In genomic region chr1:63668852-63669160, GRCm38 (mm10) we compare ENCODE assay signal across 8 mouse cellular contexts. TPM values are rescaled to one million over a fixed set of nuclear protein-coding genes. Genes with fewer than 3 reads are reported as not detected.
A peak's percentile ranks its signal among the peaks of the same experiment; 100 is the strongest.
DNase-seq lines count a peak whose midpoint lies in the region; ATAC-seq and TF ChIP-seq lines count a peak whose summit lies in the region.

No protein-coding gene starts in this region.

- H3K27ac ChIP-seq in layer of hippocampus, adult 2 months = peak overlapping the region; percentile 55
- H3K27ac ChIP-seq in cortical plate, adult 2 months (ENCODE audit: insufficient read depth, low read length) = no peak overlapping the region
- H3K27ac ChIP-seq in hindbrain, embryonic 16.5 days (ENCODE audit: low read depth, low read length) = 0 out of 2 replicates have a peak overlapping the region, but pooled peaks have one; percentile 36

- WGBS in hindbrain, embryonic 16.5 days = 3% methylated on average over 3 of the region's 3 CpGs

- peak; percentile 33 to 66 for DNase-seq in layer of hippocampus, adult 2 months (ENCODE audit: low spot score in 2 of 2)
- DNase-seq in layer of hippocampus, adult 8-10 months (ENCODE audit: low spot score in 2 of 2) = no peak
- DNase-seq in MEL-GATA-1-ER (ENCODE audit: extremely low read depth, low read depth) = peak; percentile 58
- peak; percentile 48 for DNase-seq in naive thymus-derived CD4-positive, alpha-beta T cell, adult 2 months (ENCODE audit: low read depth)
- no peak for DNase-seq in adrenal gland, adult 2 months
- no peak for DNase-seq in T-cell, adult 2 months (ENCODE audit: low spot score)

- no peaks in the 10 kb centered on the region for H3K36me3 ChIP-seq in hindbrain, embryonic 16.5 days (ENCODE audit: control insufficient read depth, insufficient read depth, low read length)

- peak overlapping the region; percentile 40 for H3K4me2 ChIP-seq in hindbrain, embryonic 16.5 days (ENCODE audit: low read length)

- peak; percentile 83 for ATAC-seq in hindbrain, embryonic 16.5 days

- H3K9ac ChIP-seq in hindbrain, embryonic 16.5 days (ENCODE audit: low read depth, low read length) = peak overlapping the region; percentile 50; the same call in 1 of the 2 replicates

- TF ChIP-seq CTCF in layer of hippocampus, adult 2 months (conservative IDR thresholded peaks at IDR 0.05) = peak; percentile 73
- 0 out of 2 replicates have a peak, but pooled peaks have one; percentile 13 for TF ChIP-seq CTCF in cortical plate, adult 2 months (IDR thresholded peaks at IDR 0.05; ENCODE audit: extremely low read depth, insufficient read depth, low read length)

- TF ChIP-seq POLR2A in cortical plate, adult 2 months (IDR thresholded peaks at IDR 0.05; ENCODE audit: extremely low read depth, insufficient read depth, low read length) = no peak

- no peaks in the 10 kb centered on the region for H3K4me1 ChIP-seq in cortical plate, adult 2 months (ENCODE audit: control insufficient read depth, insufficient read depth, low read length)
- peaks cover 13% of the 10 kb centered on the region for H3K4me1 ChIP-seq in hindbrain, embryonic 16.5 days (ENCODE audit: control insufficient read depth, insufficient read depth, low read depth, low read length)

- H3K27me3 ChIP-seq in hindbrain, embryonic 16.5 days (replicated peaks; ENCODE audit: control insufficient read depth, insufficient read depth, low read length) = no peaks in the 10 kb centered on the region

- H3K4me3 ChIP-seq in layer of hippocampus, adult 2 months = peak overlapping the region; percentile 16
- peak overlapping the region; percentile 16 for H3K4me3 ChIP-seq in cortical plate, adult 2 months (ENCODE audit: insufficient read depth, low read length)
- peak overlapping the region; percentile 20 for H3K4me3 ChIP-seq in hindbrain, embryonic 16.5 days (ENCODE audit: low read length)

- no peaks in the 10 kb centered on the region for H3K9me3 ChIP-seq in hindbrain, embryonic 16.5 days (ENCODE audit: control insufficient read depth, low read length)

RNA-seq across cellular contexts. Expression of gene Dytn, which starts 17.9 kb away (rescaled TPM):
- not detected for total RNA-seq in layer of hippocampus, adult 2 months (2021)
- not detected for total RNA-seq in layer of hippocampus, adult 8-10 months (2022)
- polyA plus RNA-seq in cortical plate, adult 2 months (2012; rRNA removed) = 0.02 and 0.13 TPM in 2 replicates
- polyA plus RNA-seq in hindbrain, embryonic 16.5 days (2015; fragmentation: Nextera tagmentation; extraction: Ambion mirVana) = 0.09 and 0.20 TPM in 2 replicates
- total RNA-seq in adrenal gland, adult 2 months (2021) = not detected
- not detected in 2 replicates for polyA plus RNA-seq in adrenal gland, adult 2 months (2012; rRNA removed)

RNA-seq across cellular contexts. Expression of gene Gm39653, which starts 53.0 kb away (rescaled TPM):
- total RNA-seq in layer of hippocampus, adult 2 months (2021) = not detected
- total RNA-seq in layer of hippocampus, adult 8-10 months (2022) = not detected
- 0.40 TPM in 2 replicates for polyA plus RNA-seq in cortical plate, adult 2 months (2012; rRNA removed)
- not detected in 2 replicates for polyA plus RNA-seq in hindbrain, embryonic 16.5 days (2015; fragmentation: Nextera tagmentation; extraction: Ambion mirVana)
- total RNA-seq in adrenal gland, adult 2 months (2021) = not detected
- not detected in 2 replicates for polyA plus RNA-seq in adrenal gland, adult 2 months (2012; rRNA removed)

Comparison
In these comparisons a context has a peak if more than half of its experiments do, and no peak if none do; other contexts are left out.
1. DNase-seq: peak in layer of hippocampus, adult 2 months (2 of 2), MEL-GATA-1-ER (single experiment) and naive thymus-derived CD4-positive, alpha-beta T cell, adult 2 months (single experiment); none in layer of hippocampus, adult 8-10 months (0 of 2), adrenal gland, adult 2 months (single experiment) and T-cell, adult 2 months (single experiment).
2. Peak in every context shown above with its lines, with median percentiles within 50 percentile points of each other: H3K4me3 ChIP-seq.